Mouse (Mus musculus) brown adipose tissue, adult 24 weeks (tissue): ENCODE results near the gene Ercc6l2. TPM values are rescaled to one million over a fixed set of nuclear protein-coding genes. Genes with fewer than 3 reads are reported as not detected.
"Not testable (repeated sequence)": the region's sequence is repeated elsewhere in the genome, so short reads cannot be mapped to it uniquely, and the experiment has no call there.

Experiments used
- H3K27ac ChIP-seq: fragments of 200-500 bp; replicated peaks from 2 replicates; pipeline ENCODE4 v1.5.1; 2012; ENCODE audit warnings: low read depth, mild to moderate bottlenecking, low read length
- H3K4me1 ChIP-seq: fragments of 200-500 bp; 2 replicates; pipeline ENCODE4 v1.6.1; 2012; ENCODE audit warnings: low read length, mixed read lengths; ENCODE audit not compliant: control insufficient read depth, insufficient read depth, insufficient read length
- H3K4me3 ChIP-seq: fragments of 200-500 bp; 2 replicates; pipeline ENCODE4 v1.5.1; 2012; ENCODE audit warnings: low read depth, mild to moderate bottlenecking, low read length, moderate library complexity; ENCODE audit not compliant: insufficient read depth
- polyA plus RNA-seq: library from polyadenylated mRNA; stranded (reverse); fragments of >200 nt; gene quantifications from 2 replicates; pipeline ENCODE4 v1.2.4, GENCODE M21; 2012; ENCODE audit not compliant: missing spikeins, insufficient read depth, insufficient read length

The Ercc6l2 gene
- polyA plus RNA-seq, 1 experiment, result 11.7 TPM

DNA sequence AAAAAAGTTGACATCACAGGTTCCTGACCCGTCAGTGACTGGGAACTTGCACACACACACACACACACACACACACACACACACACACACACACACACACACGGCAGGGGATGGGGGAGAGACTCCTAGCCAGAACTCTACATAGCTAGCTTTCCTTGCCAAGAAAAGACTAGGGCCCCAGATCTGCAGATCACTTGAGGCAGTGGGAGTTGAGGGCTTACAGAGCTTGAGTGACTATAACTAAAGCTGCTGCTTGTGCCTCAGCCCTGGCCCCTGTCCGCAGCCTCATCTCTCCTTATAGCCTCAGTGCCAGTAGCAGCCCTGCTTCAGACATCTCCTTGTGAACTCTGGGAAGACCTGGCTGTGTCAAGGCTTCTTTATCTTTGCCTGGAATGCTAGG is 96.6 kb downstream of the Ercc6l2 start:
- no peak overlapping the region for H3K4me3 ChIP-seq
- H3K27ac ChIP-seq, result no peak overlapping the region
- H3K4me1 ChIP-seq, result no peaks in the 10 kb centered on the region

DNA sequence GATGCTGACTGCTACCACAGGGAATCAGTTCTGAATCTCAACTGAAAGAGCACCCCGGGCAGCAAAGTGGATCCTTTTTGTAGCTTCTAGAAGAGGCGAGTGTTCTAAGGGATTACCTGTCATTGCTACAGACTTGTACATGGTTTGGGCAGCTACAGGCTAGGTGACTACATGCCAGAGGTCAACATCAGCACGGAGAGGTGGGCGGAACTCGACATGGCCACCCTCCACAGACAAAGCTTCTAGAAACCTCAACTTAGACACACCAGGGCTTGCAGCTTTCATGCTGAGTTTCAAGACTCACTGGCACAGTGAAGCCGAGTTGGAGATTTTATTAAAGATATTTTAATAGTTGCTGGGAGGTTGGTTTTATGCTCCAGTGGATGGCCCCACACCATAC is 98.1 kb downstream of the Ercc6l2 start:
- no peak overlapping the region for H3K4me3 ChIP-seq
- peaks cover 4% of the 10 kb centered on the region; the same call in 1 of the 2 replicates for H3K4me1 ChIP-seq
- H3K27ac ChIP-seq, result no peak overlapping the region

DNA sequence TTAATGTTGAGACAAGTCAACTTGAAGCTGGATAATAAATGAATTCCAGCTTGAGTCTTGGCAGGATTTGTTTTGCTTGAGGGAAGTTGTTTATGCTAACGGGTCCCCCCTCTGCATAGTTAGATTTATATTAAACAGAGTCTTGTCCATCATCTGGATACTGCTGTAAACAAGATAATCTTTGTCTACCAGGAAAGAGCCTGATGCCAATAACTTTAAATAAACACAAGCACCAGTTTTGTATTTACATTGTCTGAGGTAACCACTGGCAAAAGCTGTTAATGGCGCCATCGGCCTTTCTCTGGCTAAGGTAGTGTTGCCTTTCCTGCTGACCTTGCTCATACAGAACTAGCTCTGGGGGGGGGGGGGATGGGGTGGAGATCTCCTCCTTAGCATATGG is 100.1 kb downstream of the Ercc6l2 start:
- no peak overlapping the region for H3K27ac ChIP-seq
- H3K4me1 ChIP-seq, result peaks cover 9% of the 10 kb centered on the region
- H3K4me3 ChIP-seq, result no peak overlapping the region

DNA sequence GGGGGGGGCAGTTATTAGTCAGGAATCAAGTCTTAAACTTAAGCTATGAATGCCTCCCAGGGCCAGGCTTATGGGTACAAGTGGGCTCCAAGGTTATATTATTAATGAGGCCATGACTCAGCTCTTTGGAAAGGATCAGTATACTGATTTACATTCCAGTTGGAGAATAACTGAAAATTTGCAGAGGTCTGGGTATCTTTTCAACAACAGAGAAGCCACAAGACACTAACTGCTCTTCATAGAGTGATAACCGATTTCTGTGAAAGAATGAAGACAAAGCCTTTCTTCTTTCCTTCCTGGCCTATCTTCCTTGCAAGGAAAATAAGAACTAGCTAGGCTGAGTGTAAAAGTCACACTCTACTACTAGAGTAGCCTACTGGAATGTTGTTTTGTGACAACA is 100.6 kb downstream of the Ercc6l2 start:
- Histone ChIP-seq H3K4me1 (peaks cover 9% of the 10 kb centered on the region), H3K27ac (no peak overlapping the region), H3K4me3 (no peak overlapping the region)

DNA sequence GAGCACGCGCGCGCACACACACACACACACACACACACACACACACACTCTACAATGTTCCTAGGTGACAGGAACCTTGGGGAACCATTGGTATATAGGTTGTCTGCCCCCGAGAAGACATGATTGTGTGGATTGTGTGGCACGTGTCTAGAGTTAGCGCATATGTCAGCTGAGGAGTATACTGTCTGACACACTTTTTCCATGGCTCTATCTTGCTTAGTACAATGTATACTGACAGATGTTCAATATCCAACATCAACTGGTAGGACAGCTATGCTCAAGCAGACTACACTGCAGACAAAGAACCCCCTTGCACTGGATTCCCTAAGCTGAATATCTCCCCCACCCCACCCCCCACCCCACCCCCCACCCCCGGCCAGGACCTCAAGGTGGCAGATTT is 101.5 kb downstream of the Ercc6l2 start:
- no peak overlapping the region for H3K27ac ChIP-seq
- H3K4me1 ChIP-seq, result peaks cover 9% of the 10 kb centered on the region
- H3K4me3 ChIP-seq, result no peak overlapping the region

DNA sequence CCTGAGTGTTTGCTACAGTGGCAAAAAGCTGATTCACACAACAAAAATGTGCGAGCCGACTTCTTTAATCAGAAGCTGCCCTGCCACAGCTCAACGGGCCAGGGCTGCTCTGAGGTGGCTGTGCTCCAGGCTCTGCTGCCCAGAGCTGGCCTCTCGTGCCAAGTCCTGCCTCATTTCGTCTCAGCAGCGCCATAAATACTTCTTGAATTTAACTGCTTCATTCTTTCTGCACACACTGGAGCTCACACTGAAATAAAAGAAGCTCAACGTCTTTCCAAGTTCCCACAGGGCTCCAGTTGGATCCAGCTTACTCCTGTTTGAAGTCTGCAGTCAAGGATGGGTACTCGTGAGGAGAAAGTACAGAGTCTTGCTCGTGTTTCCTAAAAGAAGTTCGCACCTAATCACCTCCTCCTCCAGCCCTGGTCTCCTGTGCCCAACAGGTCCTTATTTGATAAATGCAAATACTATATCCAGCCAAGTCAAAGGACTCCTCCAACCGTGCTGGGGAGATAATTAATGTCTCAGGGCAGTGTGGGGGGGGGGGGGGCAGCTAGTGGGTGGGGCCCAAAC is 102.2 kb downstream of the Ercc6l2 start:
- no peak overlapping the region for H3K27ac ChIP-seq

DNA sequence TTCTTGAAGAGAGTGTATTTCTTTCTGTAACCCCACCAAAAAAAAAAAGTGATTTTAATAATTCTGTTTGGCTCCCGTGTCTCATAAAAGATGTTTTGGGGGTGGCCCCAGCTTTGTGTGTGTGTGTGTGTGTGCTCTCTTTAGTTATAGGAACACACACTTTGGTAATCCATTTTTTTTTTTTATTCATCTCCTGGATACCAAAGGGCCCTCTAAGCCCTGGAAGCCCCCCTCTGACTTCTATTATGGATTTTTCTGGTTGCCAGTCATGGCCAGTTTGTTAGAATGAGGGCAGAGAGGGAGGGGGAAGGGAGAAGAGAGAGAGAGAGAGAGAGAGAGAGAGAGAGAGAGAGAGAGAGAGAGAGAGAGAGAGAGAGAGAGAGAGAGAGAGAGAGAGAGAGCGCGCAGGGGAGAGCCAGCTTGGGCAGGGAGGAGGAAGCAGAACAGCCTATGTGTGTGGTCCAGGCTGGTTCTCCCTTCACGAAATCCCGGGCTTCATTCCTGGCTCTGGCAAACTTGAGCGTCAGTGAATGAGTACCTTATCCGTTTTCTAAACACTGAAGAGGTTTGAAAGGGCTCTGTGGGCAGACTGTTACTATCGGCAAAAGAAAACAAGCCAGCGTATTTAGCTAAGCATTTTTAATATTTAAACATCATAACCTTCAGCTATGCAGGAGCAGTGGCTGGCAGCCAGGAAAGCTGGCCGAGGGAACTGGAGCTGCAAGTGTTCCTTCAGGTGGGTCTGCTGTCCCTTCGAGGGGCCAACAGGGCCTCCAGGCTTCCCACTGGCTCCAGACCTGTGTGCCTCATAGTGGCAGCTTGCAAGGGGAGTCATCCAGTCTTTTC is 103.0 kb downstream of the Ercc6l2 start:
- no peak overlapping the region for H3K4me3 ChIP-seq
- H3K27ac ChIP-seq, result no peak overlapping the region
- peaks cover 9% of the 10 kb centered on the region for H3K4me1 ChIP-seq

More for the DNA sequence above, 102.2 kb downstream of the Ercc6l2 start:
- Histone ChIP-seq H3K4me1 (peaks cover 9% of the 10 kb centered on the region), H3K4me3 (no peak overlapping the region)

DNA sequence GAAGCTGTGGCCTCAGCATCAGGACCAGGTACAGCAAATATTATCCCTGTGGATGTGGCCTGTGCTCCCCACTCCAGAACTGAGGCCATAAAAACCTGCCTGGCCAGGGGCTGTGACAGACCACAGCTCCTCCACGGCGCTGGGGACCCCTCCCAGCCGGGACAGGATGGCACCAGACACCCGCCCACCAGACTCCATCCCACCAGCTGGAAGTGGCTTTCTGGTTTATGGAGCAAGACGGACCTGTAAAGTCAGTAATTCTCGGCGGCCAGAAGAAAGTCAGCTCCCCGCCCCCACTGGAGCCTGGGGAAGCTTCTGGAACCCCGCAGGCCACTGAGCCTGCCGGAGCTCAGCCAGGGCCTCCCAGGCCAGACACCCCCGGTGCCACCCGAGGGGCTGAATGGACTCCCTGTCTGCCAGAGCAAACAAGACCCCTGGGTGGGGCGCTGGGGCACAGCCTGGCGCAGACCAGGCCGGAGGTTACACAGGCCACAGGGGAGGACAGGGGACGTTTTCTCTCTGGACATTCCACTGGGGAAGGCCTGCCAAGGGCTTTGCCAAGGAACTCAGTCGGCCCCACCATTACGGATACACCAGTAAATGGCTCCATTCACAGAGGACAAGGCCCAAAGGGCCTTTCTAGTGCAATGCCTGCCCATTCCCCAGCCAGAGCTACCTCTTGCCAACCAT is 103.8 kb downstream of the Ercc6l2 start:
- no peak overlapping the region; the same call in 1 of the 2 replicates for H3K4me3 ChIP-seq
- H3K27ac ChIP-seq, result 0 out of 2 replicates have a peak overlapping the region, but pooled peaks have one; percentile 16
- peaks cover 13% of the 10 kb centered on the region for H3K4me1 ChIP-seq

DNA sequence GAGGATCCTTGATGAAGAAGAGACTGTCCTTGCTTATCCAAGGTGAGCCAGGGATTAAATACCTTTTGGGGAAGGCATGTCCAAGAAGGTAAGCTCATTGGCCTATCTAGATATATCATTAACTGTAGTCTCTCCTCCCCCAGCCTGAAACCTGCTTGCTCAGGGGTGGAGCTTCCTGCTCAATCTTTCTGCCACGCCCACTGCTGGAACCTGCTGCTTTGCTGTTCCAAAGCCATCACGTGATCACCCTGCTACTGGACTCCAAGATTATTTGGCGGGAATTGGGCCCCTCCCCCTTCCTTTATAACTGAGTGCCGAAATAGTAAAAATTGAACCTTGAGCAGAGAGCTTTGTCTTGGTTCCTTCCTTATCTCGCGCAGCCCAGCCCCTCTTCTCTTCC is 109.0 kb downstream of the Ercc6l2 start:
- not testable (repeated sequence) for H3K4me1 ChIP-seq, H3K27ac ChIP-seq, H3K4me3 ChIP-seq

DNA sequence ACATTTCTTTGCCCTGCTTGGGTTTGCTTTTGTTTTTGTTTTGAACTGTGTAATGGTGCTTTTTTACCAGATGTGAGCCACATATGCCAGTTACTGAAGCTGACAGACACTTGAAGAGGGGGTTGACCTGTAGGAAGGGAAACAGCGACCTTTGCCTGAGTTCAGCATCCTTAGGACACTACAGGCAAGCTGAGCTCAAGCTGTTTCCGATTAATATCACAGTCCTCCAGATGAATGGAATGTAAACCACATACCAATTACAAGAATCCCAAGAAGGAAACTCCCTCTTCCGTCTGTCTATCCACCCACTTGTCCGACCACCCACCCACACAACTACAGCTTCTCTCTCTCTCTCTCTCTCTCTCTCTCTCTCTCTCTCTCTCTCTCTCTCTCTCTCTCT is 112.3 kb downstream of the Ercc6l2 start:
- H3K4me3 ChIP-seq, result no peak overlapping the region
- peaks cover 4% of the 10 kb centered on the region; the same call in 1 of the 2 replicates for H3K4me1 ChIP-seq
- H3K27ac ChIP-seq, result no peak overlapping the region

DNA sequence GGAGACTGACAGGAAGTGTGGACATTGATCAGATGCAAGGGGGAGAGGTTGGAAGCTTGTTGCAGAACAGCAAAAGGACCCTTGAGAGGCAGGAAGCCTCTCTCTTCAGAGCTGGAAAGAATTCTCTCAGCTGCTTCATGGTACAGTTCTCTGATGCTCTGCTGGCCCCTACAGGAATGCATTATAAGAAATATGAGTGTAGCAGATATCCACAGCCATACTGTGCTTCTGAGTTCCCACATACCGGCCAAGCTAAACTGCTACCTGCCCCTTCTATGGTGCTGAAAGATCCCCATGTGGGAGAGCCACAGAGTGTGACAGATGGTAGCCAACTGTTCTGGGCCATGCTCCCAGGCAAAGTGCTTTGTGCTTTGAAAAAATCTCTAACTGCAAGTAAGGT is 114.3 kb downstream of the Ercc6l2 start:
- Histone ChIP-seq H3K4me1 (no peaks in the 10 kb centered on the region), H3K4me3 (no peak overlapping the region), H3K27ac (no peak overlapping the region)

DNA sequence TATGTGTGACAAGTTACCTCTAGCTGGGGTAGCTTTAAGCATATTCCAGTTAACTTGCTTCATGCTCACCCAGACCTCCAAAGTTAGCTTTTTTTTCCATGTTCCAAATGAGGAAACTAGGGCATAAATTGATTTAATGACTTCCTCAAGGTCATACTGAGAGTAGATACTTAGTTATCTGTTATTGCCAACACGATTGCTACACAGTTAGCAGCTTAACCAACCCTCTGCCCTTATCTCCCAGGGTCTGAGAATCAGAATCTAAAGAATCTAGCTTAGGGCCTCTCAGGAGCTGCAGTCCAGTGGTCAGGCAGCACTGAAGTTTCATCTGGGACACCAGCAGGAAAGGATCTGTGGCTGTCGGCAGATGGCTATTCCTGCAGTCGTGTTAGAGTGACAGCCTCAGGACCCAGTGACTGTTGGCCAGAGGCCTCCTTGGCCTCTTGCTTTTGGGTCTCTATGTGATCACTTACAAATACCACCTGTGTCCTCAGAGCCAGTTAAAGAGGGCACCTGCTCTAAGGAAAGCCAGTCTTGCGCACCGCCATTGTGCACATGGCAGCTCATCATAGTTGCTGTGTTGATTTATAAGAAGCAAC is 115.0 kb downstream of the Ercc6l2 start:
- H3K4me3 ChIP-seq, result no peak overlapping the region
- no peak overlapping the region for H3K27ac ChIP-seq

DNA sequence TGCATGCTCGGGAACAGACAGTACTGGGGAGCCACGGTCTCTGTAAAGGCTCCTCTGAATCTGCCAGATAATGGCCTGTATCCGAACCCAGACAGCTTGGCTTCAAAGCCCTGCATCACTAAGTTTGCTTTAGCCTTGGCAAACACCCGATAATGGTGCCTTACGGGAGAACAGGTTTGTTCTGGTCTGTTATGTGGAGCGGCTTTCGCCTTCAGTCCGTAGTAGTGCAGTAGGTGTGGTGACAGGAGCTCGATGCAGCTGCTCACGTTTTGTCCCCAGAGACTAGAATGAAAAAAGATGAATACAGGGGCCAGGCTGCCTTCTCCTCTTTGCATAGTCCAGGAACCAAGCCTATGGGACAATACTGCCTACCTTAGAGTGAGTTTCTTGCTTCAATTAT is 115.5 kb downstream of the Ercc6l2 start:
- Histone ChIP-seq H3K4me1 (no peaks in the 10 kb centered on the region), H3K27ac (no peak overlapping the region), H3K4me3 (no peak overlapping the region)

More for the DNA sequence above, 115.0 kb downstream of the Ercc6l2 start:
- no peaks in the 10 kb centered on the region for H3K4me1 ChIP-seq

DNA sequence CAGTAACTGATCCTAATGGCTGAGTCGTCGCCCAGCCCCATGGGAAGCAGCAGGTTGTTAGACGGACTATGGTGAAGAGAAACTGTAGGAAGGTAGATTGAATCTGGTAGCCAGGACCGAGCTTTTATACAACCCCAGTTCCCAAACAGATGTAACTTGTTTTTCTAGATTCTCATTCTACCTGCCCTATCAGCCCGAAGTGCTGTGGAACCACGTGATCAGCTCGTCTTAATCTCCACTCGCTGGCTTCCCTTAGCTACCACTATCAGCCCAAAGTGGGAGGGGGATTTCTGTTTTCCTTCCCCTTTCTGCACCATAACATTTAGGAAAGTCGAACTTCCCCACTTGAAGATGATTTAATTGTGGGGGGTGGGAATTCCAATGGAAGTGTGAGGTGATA is 121.3 kb downstream of the Ercc6l2 start:
- no peak overlapping the region for H3K4me3 ChIP-seq
- no peak overlapping the region for H3K27ac ChIP-seq
- H3K4me1 ChIP-seq, result no peaks in the 10 kb centered on the region

DNA sequence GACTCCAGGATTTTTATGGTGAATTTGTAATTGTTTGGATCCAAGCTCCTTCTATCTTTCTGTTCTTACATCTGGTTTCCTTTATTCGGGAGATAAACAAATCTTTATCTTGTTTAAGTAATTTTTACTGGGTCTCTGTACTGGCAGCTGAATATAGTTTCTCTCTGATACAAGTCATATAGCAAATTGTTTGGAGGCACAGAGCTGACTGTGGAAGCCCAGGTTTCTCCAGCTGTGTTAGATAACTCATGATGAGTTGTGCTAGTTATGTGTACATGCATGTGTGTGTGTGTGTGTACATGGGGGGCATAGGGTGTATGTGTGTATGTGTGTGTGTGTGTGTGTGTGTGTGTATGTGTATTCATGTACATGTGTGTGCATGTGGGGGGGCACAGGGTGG is 125.2 kb downstream of the Ercc6l2 start:
- H3K4me1 ChIP-seq, result peaks cover 10% of the 10 kb centered on the region; the same call in 1 of the 2 replicates
- no peak overlapping the region for H3K27ac ChIP-seq
- H3K4me3 ChIP-seq, result no peak overlapping the region
